Comparison of ENCODE assay signal across 12 mouse cellular contexts in the genomic region with DNA sequence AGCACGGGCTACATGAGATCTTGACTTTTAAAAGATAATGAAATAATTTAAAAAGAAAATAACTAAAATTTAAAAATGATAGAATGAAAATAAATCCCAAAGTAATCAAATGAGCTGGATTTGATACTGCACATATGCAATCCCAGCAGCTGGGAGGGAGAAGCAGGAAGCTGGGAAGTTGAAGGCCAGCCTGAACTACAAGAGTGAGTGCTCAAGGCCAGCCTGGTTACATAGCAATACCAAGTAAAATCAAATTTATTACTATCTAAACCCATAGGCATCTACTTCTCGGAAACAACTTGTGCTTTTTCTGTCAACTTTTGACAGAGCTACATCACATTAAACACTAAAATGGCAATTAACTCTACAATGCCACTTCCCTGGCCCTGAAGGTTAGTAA. TPM values are rescaled to one million over a fixed set of nuclear protein-coding genes. Genes with fewer than 3 reads are reported as not detected.
"Had no signal": no experiment of that assay in that cellular context is flagged by ENCODE, and none has a peak within 500 bp of the region (broad histone marks: within the 10 kb centered on the region; RNA-seq: fewer than 3 reads in every experiment).

No protein-coding gene starts in this region.

- DNase-seq: gastrocnemius, adult 2 months; gastrocnemius, postnatal 10 days; gastrocnemius, postnatal 25 days; heart, adult 2 months; heart, postnatal 14 days; heart, postnatal 36 days; kidney, adult 18-20 months; kidney, adult 8-10 months; kidney, postnatal 10 days; kidney, postnatal 25 days; kidney, postnatal 4 days had no signal

RNA-seq across cellular contexts. Expression of gene Fez1, which starts 37.7 kb away (rescaled TPM):
- total RNA-seq: granulocyte monocyte progenitor cell, adult 5-6 weeks had no signal
